Mouse (Mus musculus): Measurements from ENCODE around the gene 4921507P07Rik.

GRCm38 (mm10) chr6:50588251-50588650 is 8.2 kb downstream of the 4921507P07Rik start:
- TF ChIP-seq CTCF (IDR thresholded peaks at IDR 0.05; ENCODE audit: control insufficient read depth, insufficient read depth, low read length) (no peak), POLR2A (IDR thresholded peaks at IDR 0.05; ENCODE audit: borderline replicate concordance, control insufficient read depth, low read depth, low read length) (no peak)

Measured in bone marrow, adult 2 months (tissue).